Comparison of ENCODE assay signal across 14 mouse cellular contexts in genomic region chr19:3695976-3696375, GRCm38 (mm10).
"Had no signal": no experiment of that assay in that cellular context is flagged by ENCODE, and none has a peak within 500 bp of the region (broad histone marks: within the 10 kb centered on the region; RNA-seq: fewer than 3 reads in every experiment).

No protein-coding gene starts in this region.

- H3K9ac ChIP-seq: liver, embryonic 15.5 days; lung, embryonic 15.5 days; midbrain, embryonic 13.5 days; midbrain, embryonic 15.5 days; neural tube, embryonic 12.5 days had no signal

- DNase-seq: lung, adult 2 months; lung, postnatal 14 days; lung, postnatal 4 days; right cerebral cortex, postnatal 14 days; thymus, adult 18-20 months; thymus, postnatal 14 days; thymus, postnatal 36 days had no signal

- H3K36me3 ChIP-seq: liver, embryonic 15.5 days; lung, embryonic 15.5 days; midbrain, embryonic 13.5 days; midbrain, embryonic 15.5 days; neural tube, embryonic 12.5 days had no signal

- H3K9me3 ChIP-seq: liver, embryonic 15.5 days; lung, embryonic 15.5 days; megakaryocyte, embryonic 14.5 days; midbrain, embryonic 13.5 days; midbrain, embryonic 15.5 days; neural tube, embryonic 12.5 days had no signal

- H3K4me2 ChIP-seq: liver, embryonic 15.5 days; lung, embryonic 15.5 days; midbrain, embryonic 11.5 days; midbrain, embryonic 13.5 days; midbrain, embryonic 15.5 days; neural tube, embryonic 12.5 days had no signal

- H3K4me1 ChIP-seq: lung, embryonic 15.5 days; midbrain, embryonic 13.5 days; midbrain, embryonic 15.5 days; neural tube, embryonic 12.5 days had no signal

- H3K27ac ChIP-seq: liver, embryonic 15.5 days; lung, embryonic 15.5 days; midbrain, embryonic 13.5 days; midbrain, embryonic 15.5 days; neural tube, embryonic 12.5 days had no signal

- H3K27me3 ChIP-seq: liver, embryonic 15.5 days; lung, embryonic 15.5 days; midbrain, embryonic 13.5 days; midbrain, embryonic 15.5 days; neural tube, embryonic 12.5 days had no signal

- H3K4me3 ChIP-seq: liver, embryonic 15.5 days; lung, embryonic 15.5 days; megakaryocyte, embryonic 14.5 days; midbrain, embryonic 13.5 days; midbrain, embryonic 15.5 days; neural tube, embryonic 12.5 days had no signal

- ATAC-seq: midbrain, embryonic 13.5 days; midbrain, embryonic 15.5 days had no signal
